Mouse (Mus musculus): Measurements from ENCODE around the gene Lrrc30.

Lrrc30 gene

DNA sequence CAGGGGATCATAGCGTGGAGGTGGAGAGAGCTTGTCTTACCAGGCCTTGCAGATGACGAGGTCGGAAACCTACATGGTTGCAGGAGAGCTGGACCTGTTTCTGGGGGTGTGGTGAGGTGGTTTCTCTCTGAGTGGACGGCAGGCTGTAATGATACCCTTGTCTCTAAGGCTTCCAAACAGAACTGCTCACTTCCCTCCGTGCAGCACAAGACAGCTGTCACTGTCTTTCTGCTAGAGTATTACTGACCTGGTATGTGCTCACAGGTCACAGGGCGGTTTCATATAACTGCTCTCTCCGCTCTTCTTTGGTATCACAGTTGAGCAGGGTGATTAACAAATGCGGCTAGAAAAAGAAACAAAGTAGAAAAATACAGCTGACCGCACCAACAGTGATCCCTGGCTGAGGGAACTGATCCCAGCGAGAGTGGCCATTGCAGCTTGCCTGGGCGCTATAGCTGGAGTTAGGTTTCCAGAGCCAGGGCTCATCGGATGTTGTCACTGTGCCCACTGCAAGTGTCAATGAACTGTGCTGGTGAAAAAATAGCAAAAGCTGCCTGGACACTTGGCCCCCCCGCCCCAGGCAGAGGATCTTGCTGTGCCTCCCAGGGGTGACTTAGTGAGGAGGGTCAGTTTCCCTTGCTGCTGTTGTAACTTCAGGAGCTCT, at the start of gene Lrrc30:
Gene Lrrc30, minus strand, starts transcription at position 48 of the 664 bp plus-strand sequence.
- no peak for DNase-seq

DNA sequence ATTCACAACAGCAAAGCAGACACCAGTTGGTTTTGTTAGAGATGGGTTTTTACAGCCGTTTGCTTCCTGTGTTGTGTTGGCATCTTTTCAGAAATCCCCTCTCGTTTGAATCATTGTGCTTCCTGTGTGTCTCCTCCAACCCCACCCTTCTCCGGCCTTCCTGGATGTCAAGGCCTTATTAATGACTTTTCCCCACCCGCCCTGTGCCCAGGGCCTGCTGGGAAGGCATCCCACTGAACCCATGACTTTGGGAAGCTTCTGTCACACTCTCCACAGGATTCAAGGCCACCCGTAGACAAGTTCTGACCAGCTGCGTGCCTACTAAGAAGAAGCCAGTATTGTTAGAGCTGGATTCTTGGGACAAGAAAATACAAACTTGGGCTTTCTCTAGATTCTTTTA, 48.6 kb upstream of the Lrrc30 start:
- DNase-seq, result no peak

DNA sequence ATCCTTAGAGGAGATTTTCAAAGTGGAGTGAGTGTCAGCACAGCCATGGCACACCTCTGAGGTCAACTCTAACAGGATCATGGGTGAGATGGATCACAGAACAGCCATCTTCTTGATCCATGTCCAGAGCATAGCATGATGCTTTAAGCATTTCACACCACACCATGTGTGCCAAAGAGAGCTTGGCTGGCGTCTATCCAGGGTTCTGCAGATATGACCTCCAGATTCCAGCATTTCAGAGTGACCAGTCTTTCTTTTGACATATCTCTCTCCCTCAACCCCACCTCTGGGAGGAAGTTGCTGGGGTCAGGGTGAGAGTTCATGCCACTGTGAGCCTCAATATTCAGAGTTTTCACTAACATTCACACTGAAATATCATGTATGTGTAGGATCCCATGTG, 46.1 kb upstream of the Lrrc30 start:
- DNase-seq, result no peak

DNA sequence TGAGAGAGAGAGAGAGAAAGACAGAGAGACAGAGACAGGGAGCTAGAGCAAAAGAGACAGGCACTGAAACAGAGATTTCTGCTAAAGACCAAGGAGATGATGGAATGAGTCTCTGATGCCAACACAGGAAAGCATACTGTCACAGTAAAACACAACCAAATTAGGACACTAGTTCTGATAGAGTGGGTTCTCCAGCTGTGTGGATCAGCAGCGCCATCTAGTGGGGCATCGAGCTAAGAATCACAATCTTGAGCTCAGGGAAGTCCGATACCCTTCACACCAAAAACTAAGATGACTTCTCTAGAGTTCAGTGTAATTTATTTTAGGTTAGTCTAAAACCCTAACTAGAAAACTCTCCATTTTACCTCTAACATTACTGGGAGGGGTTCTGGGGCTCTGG, 35.5 kb upstream of the Lrrc30 start:
- peak; percentile 2 for DNase-seq

DNA sequence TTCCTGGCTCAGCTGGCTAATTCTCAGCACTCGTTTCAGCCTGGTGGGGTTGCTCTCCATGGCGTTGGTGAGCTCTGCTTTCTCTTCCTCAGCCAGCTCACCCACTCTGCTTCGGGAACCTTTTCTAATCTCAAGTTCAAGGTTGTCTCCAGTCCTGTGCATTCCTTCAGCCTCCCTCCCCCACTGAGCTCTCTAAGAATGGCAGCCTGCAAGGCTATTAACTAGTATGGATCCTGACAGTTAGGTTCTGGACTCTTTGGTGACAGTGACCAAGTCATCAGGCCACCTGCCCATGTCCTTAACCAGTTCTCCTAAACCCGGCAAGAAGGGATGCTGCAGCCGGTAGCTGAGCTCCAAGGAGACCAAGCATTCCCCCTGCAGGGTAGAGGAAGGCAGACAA, 34.5 kb upstream of the Lrrc30 start:
- DNase-seq, result no peak

DNA sequence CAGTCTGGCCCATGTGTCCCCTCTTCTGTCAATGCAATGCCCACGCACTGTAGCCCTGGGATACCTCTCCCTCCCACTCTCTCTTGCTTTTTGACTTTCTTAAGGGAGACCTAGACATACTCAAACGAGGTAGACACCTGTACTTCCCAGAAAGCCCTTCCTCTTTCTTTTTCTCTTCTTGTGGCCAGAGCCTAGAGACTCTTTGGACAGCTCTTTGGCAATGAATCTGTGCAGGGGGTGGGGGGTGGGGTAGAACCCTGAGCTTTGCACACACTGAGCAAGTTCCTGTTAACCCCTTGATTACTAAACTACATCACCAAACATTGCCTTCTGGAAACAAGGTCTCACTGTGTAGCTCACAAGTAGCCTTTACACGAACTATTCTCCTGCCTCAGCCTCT, 31.8 kb upstream of the Lrrc30 start:
- DNase-seq, result no peak

DNA sequence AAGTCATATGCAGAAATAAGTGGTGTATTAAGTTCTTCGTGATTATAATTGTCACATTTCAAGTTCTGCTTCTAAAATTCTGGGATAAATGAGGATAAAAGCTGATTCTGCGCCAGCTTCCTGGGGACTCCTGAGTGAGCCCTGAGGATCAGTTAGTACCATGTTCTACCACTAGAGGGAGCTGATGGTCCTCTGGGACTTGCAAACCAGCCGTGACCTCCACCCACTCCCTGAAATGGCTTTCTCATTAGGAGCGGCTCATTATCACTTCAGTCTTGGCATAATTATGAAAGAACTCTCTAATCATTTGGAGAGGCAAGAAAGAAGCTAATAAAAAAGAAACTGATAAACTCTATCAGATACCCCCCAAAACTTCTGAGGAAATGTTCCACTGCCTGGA, 19.0 kb upstream of the Lrrc30 start:
- peak; percentile 18 for DNase-seq

DNA sequence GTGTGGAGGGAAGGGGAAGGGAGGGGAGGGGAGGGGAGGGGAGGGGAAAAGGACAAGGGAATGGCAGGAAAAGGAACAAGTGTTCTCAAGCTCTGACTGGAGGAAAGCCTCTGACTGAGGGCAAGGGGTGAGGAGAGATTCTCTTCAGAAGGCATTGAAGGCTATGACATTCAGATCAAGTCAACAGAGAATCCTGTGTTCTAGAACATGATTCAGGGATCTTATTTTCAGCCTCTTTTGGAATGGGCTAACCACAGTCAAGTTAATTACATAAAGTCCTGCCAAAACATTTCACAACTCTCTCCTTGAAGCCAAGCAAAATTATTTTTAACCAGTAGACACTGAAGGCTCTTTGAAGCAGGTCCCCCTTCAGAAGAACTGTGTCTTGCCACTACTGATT, 9.1 kb upstream of the Lrrc30 start:
- DNase-seq, result no peak

DNA sequence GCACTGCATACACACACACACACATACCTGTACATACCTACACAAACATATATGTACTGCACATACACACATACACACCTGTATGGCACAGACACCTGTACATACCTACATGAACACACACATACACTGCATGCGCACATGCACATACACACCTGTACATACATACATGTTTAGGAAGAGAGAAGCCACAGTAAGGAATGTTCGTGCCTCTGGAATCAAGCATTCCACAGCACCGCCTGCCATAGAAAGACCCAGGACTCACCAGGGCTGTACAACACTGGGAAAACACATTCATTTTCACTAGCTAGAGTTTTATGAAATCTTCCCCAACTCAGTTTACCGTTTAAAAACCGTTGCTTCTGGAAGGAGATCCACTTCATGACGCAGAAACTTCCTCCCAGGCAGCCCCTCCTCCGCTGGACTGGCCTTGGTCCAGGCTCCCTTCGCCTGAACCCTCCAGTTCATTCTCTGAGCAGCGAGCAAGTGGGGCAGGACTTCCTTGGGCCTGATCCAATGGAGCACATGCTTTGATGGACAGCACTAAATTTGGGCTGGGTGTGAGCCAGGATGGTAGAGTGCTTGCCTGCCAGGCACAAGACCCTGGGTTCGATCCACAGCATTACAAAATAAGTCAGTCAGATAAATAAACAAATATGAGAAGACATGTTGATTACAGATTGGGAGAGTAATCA, 5.7 kb upstream of the Lrrc30 start:
- DNase-seq, result no peak

DNA sequence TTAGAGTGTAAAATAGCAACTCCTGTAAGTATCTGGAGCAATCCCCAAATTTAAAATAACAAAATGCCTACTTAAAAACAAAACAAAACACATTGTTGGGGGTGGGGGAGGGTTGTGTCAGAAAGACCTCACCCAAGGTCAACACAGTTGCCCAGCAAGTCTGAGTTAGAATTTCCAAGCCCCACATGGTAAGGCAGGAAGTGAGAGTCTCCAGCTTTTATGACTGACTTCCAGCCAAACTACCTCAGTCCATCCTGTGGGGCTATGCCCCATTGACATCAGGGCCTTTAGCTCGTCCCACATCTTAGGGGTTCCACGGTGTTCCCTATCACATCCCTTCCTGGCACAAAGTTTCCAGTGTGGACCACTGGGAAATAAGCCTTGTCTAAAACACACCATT, 4.4 kb upstream of the Lrrc30 start:
- DNase-seq, result no peak

DNA sequence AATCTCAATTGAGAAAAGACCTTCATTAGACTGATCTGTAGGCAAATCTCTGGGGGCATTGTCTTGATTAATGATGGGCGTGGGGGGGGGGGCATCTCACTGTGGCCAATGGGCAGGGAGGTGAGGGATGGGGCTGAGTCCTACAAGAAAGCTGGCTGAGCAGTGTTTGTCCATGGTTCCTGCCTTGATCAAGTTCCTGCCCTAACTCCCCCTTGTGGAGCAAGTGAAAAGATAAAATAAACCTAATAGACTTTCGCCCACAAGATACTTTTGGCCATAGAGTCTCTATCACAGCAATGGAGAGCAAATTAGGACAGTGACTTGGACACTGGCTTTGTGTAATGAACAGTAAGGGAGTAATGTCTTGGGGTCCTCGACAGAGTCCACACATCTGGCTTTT, 3.8 kb upstream of the Lrrc30 start:
- no peak for DNase-seq

DNA sequence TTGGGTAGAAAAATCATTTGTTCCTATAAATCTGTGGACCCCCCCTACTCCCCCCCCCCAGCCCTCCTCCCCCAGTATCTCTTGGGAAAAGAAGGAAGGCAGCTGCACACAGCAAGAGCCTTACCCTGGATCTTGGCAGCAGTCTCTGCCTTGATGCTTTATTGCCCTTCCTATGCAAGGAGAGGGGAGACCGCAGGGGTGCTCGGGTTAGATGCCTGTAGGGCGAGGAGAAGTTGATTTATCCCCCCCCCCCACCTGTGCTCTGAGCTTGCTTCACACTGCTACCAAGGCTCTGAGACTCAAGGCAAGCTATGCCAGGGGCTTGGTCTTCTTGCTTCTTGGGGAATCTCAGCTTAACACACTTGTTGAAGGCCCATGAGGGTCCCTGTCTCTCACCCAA, 2.8 kb downstream of the Lrrc30 start:
- no peak for DNase-seq

DNA sequence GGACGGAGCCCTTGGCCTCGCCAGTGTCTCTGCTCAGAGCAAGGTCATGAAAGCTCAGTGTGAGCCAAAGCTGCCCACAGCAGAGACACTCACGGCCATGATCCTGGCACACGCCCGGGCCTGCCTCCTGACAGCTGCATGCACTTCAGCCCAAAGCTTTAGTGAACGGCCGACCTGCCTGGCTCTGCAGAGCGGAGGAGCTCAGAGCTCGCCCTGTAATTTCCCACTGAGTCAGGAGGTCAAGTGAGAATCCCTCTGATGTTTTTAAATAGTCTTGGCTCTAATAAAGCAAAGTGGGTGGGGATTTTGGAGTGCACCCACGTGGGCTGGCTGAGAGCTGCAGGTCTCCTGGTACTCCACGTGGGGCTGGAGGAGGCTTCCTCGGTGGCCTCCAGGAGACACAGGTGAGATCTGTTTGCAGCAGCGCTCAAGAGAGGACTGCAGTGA, 3.3 kb downstream of the Lrrc30 start:
- no peak for DNase-seq

DNA sequence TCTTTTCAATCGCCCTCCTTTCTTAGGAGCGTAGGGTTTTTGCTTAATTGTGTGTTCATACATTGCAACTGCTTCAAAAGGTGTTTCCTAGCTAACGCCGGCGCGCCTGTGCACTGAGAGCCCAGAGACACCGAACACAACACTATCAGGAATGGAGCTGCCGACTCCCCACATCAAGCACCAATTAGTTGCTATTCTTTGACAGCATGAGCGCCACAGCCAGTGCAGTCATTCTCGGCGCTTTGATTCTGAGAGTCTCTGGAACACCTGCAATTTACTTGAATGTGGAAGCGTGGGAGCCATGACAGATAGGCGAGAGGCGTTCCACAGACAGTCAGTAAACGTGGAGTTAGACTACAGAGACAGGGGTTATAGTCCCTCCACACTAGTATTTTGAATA, 4.0 kb downstream of the Lrrc30 start:
- no peak for DNase-seq

DNA sequence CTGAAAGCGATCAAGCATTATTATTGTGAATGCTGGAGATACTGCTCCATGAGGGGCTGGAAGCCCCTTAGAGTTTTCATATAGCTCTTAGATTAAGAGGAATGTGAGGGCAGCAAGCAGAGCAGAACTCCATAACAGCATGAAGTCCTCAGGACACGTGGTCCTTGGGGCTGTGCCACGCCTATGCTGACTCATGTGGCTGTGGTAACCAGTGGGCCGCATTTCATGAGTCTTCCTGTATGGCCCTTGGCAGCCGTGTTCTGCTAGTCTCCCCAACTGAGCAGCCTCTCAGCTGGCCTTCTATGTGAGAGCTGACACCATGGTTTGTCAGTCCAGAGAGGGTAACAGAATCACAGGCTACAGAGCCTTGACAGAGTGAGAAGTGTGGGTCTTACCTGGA, 7.1 kb downstream of the Lrrc30 start:
- no peak for DNase-seq

DNA sequence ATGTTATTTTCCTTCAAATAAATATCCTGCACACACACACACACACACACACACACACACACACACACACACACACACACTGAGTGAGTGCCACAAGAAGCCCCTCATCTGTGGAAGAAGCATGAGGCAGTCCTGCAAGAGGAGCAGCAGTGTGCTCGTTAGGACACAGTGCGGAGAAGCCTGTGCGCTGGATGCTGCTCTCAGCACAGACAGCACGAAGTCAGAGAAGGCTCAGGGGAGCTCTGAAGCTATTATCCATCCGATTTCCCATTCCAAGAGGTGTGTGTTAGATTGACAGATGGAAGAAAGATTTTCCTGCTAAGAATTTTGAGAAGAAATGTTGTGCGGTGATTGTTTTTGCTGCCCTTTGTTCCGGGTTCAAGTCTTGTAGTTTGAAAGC, 13.5 kb downstream of the Lrrc30 start:
- no peak for DNase-seq

DNA sequence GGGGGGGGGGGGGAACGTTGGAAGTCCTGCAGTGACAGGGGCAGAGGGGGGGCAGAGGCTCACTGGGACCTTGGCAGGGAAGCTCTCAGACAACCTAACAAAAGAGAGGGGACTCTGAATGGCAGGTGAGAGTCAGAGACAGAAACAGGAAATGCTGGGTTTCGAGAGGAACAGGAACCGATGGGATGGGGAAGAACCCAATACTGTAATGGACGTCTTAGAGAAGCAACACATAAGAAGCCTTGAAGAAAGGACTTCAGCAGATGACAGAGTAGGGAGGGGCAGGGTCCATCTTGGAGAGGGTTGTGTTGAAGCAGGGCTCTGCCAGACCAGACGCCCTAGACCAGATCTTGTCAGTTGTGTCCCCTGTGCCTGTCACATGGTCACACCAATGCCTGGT, 18.1 kb downstream of the Lrrc30 start:
- DNase-seq, result no peak

DNA sequence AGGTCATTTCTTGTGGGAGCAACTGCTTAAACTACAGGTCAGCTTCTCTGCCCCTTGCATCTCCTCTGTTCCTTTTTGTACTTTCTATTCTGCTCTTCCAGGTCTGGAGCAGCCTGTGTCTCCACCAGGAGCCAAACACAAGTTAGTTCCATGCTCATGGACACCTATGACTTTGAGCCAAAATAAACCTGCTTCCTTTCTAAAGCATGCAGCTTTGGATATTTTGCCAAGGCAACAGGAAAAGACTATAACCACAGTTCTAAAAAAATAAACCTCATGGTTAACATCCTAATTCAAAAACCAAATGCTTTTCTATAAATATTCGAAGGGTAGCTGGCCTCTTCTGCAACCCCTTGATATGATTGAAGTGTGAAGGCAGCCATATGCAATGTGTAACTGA, 19.9 kb downstream of the Lrrc30 start:
- no peak for DNase-seq

DNA sequence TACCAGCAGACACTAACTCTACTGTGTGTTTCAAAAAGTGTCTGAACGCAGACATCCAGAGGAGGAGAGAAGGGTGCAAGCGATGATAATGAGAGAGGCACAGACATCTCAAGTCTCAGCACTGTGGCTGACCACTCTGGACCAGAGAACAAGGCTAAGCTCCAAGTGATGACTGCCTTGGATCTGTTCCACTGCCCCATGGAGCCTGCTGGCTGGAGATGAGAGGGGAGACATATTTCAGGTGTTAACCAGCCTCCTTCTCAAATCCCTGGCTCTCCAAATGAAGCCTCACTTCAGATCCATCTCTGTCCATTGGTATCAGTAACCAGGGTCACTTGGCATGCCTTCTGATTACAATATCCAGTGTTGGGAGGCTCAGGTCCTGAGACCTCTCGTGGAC, 20.4 kb downstream of the Lrrc30 start:
- no peak for DNase-seq

DNA sequence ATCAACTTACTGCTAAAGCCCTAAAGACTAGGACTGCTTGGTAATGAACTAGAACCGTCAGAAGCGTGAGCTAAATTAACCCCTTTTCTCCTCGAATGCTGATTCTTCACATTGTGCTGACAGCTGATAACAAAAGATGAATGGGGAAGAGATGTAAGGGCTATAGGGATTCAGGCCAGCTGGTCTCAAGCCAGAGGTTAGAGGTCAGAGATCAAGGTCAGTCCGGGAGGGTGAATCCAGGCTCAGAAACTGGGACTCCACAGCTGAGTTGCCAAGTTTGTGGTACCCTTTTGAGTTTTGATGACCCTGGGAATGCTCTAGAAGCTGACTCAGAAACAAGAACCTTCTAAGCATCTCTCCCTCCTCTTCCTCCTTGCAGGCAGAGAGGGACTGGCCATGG, 28.1 kb downstream of the Lrrc30 start:
- DNase-seq, result no peak

DNA sequence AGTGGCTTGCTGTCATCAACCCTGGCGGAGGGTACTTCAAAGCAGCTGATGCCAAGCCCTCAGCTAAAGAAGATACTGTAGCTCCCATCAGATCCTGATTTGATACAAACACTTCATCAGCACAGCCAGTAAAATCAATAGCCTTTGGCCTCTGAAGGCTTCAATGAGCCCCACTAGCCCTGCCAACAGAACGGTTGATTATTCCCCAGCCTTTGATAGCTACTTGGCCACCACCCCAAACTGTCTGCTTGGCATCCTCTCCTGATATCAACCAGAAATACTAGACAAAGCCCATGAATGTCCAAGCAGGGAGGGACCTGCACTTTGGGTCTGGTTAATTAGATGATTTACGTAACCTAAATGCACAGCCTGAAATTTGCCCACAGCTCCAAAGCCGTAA, 30.0 kb downstream of the Lrrc30 start:
- DNase-seq, result no peak

DNA sequence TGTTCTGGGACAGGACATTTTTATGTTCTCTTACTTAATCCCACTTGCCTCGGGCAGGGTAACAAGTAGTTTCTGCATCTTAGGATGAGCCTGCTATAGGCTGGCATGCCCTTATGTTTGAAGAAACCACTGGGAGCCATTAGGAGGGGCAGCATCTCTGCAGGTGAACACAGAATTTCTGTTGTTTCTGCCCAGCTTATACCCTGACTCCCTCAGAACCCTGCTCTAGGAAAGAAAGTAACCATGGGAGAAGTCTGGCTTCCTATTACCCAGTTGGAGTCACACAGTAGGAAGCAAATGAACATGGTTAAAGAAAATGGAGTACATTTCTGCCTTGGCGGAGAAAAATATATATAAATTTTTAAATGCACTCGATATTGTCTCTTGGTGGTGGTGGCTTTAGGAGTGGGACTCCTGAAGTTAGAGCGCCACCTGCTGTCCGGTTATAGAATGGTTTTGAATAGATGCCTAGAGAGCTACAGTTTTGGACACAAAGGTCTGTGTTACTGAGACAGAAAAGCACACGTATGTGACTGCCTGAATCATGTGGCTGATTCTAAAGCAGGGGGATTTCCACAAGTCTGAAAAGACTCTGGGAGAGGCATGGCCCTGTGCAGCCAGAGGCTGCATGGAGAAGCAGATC, 47.5 kb downstream of the Lrrc30 start:
- peak; percentile 39 for DNase-seq

DNA sequence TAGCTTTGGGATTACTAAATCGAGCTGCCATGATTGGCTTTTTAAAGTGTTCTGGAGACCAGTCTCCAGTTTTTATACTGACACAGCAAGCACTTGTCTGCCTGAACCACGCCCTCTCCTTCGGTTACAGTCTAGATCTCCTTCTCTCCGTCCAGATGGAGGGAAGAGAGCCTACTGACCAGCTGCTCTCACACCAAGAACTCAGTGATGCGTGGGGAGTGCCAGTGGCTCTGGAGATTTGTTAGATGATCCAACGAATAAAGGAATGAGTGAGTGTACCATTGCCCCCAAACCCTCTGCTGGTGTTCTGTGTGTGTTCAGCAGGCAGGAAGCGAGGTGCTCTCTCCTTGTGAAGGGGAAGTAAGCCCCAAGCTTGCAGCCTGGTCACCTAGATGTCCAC, 48.0 kb downstream of the Lrrc30 start:
- no peak for DNase-seq

DNA sequence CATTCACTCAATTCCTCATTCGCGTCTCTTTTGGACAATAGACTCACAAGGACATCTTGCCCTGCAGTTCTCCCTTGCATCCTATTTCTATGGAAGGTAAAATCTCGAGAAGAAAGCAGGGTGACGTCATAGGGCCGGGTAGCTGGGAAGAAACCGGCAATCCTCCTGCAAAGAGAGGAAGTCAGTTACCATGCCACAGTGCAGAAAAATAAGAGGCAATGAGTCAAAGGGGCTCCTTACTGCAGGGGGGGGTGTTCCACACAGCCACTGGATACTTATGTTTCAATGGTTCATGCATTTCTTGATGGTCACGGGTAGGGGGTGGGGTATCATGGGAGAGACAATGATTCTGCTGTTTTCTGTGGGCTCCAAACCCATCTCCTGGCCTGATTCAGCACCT, 49.1 kb downstream of the Lrrc30 start:
- DNase-seq, result no peak

Data from thymus, postnatal 25 days (tissue).